Mouse (Mus musculus) kidney, postnatal 36 days (tissue): Measurements from ENCODE around the gene Gucd1.
A peak's percentile ranks its signal among the peaks of the same experiment; 100 is the strongest.
"Not testable (repeated sequence)": the region's sequence is repeated elsewhere in the genome, so short reads cannot be mapped to it uniquely, and the experiment has no call there.

Experiments
- DNase-seq, 2 experiments: peaks; one replicate each; pipeline ENCODE4 v3.0.0; 2021 to 2022; ENCODE audit warnings: mixed read lengths in 2 of 2

Gucd1 gene

GRCm38 (mm10) chr10:75501641-75502040 lies 16.1 kb downstream of the Gucd1 start:
- peak; percentile 47 to 68 for DNase-seq

GRCm38 (mm10) chr10:75500345-75500744 lies 17.4 kb downstream of the Gucd1 start:
- DNase-seq = no peak

- DNase-seq = no peak
Observed at GRCm38 (mm10) chr10:75499791-75500190, 18.0 kb downstream of the Gucd1 start.

GRCm38 (mm10) chr10:75499214-75499613 lies 18.6 kb downstream of the Gucd1 start:
- not testable (repeated sequence) for DNase-seq

GRCm38 (mm10) chr10:75495921-75496320 lies 21.9 kb downstream of the Gucd1 start:
- DNase-seq = no peak

GRCm38 (mm10) chr10:75495304-75495703 lies 22.5 kb downstream of the Gucd1 start:
- peak in 1 of 2 experiments; percentile 55 for DNase-seq

GRCm38 (mm10) chr10:75491936-75492262 lies 25.9 kb downstream of the Gucd1 start:
- no peak for DNase-seq

- no peak for DNase-seq
Observed at GRCm38 (mm10) chr10:75491234-75491935, 26.4 kb downstream of the Gucd1 start.

- DNase-seq = no peak
Observed at GRCm38 (mm10) chr10:75490731-75491130, 27.0 kb downstream of the Gucd1 start.

GRCm38 (mm10) chr10:75489522-75489921 lies 28.2 kb downstream of the Gucd1 start:
- DNase-seq = no peak

- no peak for DNase-seq
Observed at GRCm38 (mm10) chr10:75487131-75487530, 30.6 kb downstream of the Gucd1 start.

GRCm38 (mm10) chr10:75486086-75486979 lies 31.4 kb downstream of the Gucd1 start:
- peak; percentile 81 to 91 for DNase-seq

GRCm38 (mm10) chr10:75484767-75485166 lies 33.0 kb downstream of the Gucd1 start:
- DNase-seq = no peak

GRCm38 (mm10) chr10:75484066-75484465 lies 33.7 kb downstream of the Gucd1 start:
- DNase-seq = no peak

- DNase-seq = no peak
Observed at GRCm38 (mm10) chr10:75482919-75483483, 34.8 kb downstream of the Gucd1 start.

GRCm38 (mm10) chr10:75482271-75482670 lies 35.5 kb downstream of the Gucd1 start:
- DNase-seq = no peak

- no peak for DNase-seq
Observed at GRCm38 (mm10) chr10:75481703-75482102, 36.1 kb downstream of the Gucd1 start.

GRCm38 (mm10) chr10:75479955-75480354 lies 37.8 kb downstream of the Gucd1 start:
- DNase-seq = no peak

GRCm38 (mm10) chr10:75477034-75477433 lies 40.7 kb downstream of the Gucd1 start:
- peak in 1 of 2 experiments; percentile 41 for DNase-seq

GRCm38 (mm10) chr10:75475139-75475850 lies 42.5 kb downstream of the Gucd1 start:
- not testable (repeated sequence) for DNase-seq

GRCm38 (mm10) chr10:75474571-75474970 lies 43.2 kb downstream of the Gucd1 start:
- no peak for DNase-seq

GRCm38 (mm10) chr10:75473411-75473810 lies 44.4 kb downstream of the Gucd1 start:
- DNase-seq = no peak
